Mouse (Mus musculus) CH12.LX (cell line): ENCODE measurements around the gene 1700003H04Rik. TPM values are rescaled to one million over a fixed set of nuclear protein-coding genes. Genes with fewer than 3 reads are reported as not detected.

Experiments used
- DNase-seq: peaks from one replicate; pipeline ENCODE4 v3.0.0-alpha.2; 2013; ENCODE audit errors: extremely low read depth
- H3K27ac ChIP-seq: 2 replicates; pipeline ENCODE4 v1.5.1; 2012; ENCODE audit warnings: low read depth, mild to moderate bottlenecking, control low read depth, moderate library complexity; ENCODE audit not compliant: insufficient read depth
- H3K27me3 ChIP-seq: replicated peaks from 2 replicates; pipeline ENCODE3; 2012; ENCODE audit warnings: inconsistent platforms
- H3K36me3 ChIP-seq, 2 experiments: replicated peaks in 1 of 2; 2 replicates each; pipeline versions ENCODE3 to v1.6.1; 2012; ENCODE audit warnings: inconsistent platforms in 1 of 2, low read length in 1 of 2, mild to moderate bottlenecking in 1 of 2, mixed read lengths in 1 of 2, moderate library complexity in 1 of 2; ENCODE audit not compliant: control insufficient read depth in 1 of 2, insufficient read depth in 1 of 2
- H3K4me1 ChIP-seq, 2 experiments: 2 replicates each; pipeline ENCODE4 v1.6.1; 2012; ENCODE audit warnings: inconsistent platforms in 1 of 2, moderate library complexity in 1 of 2; ENCODE audit not compliant: insufficient read depth in 2 of 2, control insufficient read depth in 1 of 2
- H3K4me2 ChIP-seq: 2 replicates; pipeline ENCODE4 v1.6.1; 2012; ENCODE audit warnings: low read depth, mild to moderate bottlenecking, control low read depth; ENCODE audit not compliant: poor library complexity, insufficient read depth, severe bottlenecking
- H3K4me3 ChIP-seq, 3 experiments: fragments of 150-350 bp in 1 of 3; sonication (generic) in 1 of 3; replicated peaks in 1 of 3; 2 replicates each; pipeline versions ENCODE3 to v1.5.1; 2011 to 2012; ENCODE audit warnings: low read depth in 2 of 3, low read length in 2 of 3, mild to moderate bottlenecking in 2 of 3, moderate library complexity in 2 of 3, control low read depth in 1 of 3, improper control_type of control experiment in 1 of 3, inconsistent platforms in 1 of 3, mixed read lengths in 1 of 3; ENCODE audit not compliant: poor library complexity in 1 of 3
- H3K79me2 ChIP-seq: replicated peaks from 2 replicates; pipeline ENCODE4 v1.6.1; 2012; ENCODE audit warnings: mild to moderate bottlenecking, moderate library complexity; ENCODE audit not compliant: control insufficient read depth, poor library complexity, insufficient read depth, severe bottlenecking; ENCODE audit errors: extremely low read depth
- H3K9ac ChIP-seq: 2 replicates; pipeline ENCODE4 v1.6.1; 2012; ENCODE audit warnings: low read depth, mild to moderate bottlenecking, control low read depth, moderate library complexity; ENCODE audit not compliant: insufficient read depth
- H3K9me3 ChIP-seq: replicated peaks from 2 replicates; pipeline ENCODE3; 2012; ENCODE audit warnings: low read length, inconsistent platforms, mixed read lengths
- CHD1 ChIP-seq: IDR thresholded peaks from 2 replicates; pipeline ENCODE4 v1.6.1; 2012; ENCODE audit warnings: low read depth, low read length, improper control_type of control experiment, inconsistent platforms
- CHD2 ChIP-seq: IDR thresholded peaks from 2 replicates; pipeline ENCODE4 v1.6.1; 2011; ENCODE audit warnings: low read length, improper control_type of control experiment
- CTCF ChIP-seq, 2 experiments: IDR thresholded peaks in 1 of 2; conservative IDR thresholded peaks in 1 of 2; 2 replicates each; pipeline ENCODE4 v1.5.1; 2011 to 2012; ENCODE audit warnings: low read depth in 2 of 2, low read length in 2 of 2, improper control_type of control experiment in 1 of 2, inconsistent platforms in 1 of 2, mild to moderate bottlenecking in 1 of 2, moderate library complexity in 1 of 2
- EP300 ChIP-seq: IDR thresholded peaks from 2 replicates; pipeline ENCODE4 v1.6.1; 2011; ENCODE audit warnings: low read length, improper control_type of control experiment
- GABPA ChIP-seq: IDR thresholded peaks from 2 replicates; pipeline ENCODE4 v1.6.1; 2012; ENCODE audit warnings: low read depth, low read length, improper control_type of control experiment, inconsistent platforms; ENCODE audit not compliant: insufficient replicate concordance
- HCFC1 ChIP-seq: IDR thresholded peaks from 2 replicates; pipeline ENCODE4 v1.6.1; 2012; ENCODE audit warnings: low read depth, mild to moderate bottlenecking, inconsistent platforms, low read length, improper control_type of control experiment
- IRF4 ChIP-seq: IDR thresholded peaks from 2 replicates; pipeline ENCODE4 v1.6.1; 2014; ENCODE audit warnings: low read depth, mild to moderate bottlenecking, inconsistent platforms, low read length, improper control_type of control experiment
- JUND ChIP-seq: conservative IDR thresholded peaks from 2 replicates; pipeline ENCODE4 v1.6.1; 2011; ENCODE audit warnings: low read depth, low read length, improper control_type of control experiment
- KAT2A ChIP-seq: IDR thresholded peaks from 2 replicates; pipeline ENCODE4 v1.6.1; 2012; ENCODE audit warnings: low read length, improper control_type of control experiment, inconsistent platforms; ENCODE audit not compliant: insufficient replicate concordance
- MAFK ChIP-seq: IDR thresholded peaks from 2 replicates; pipeline ENCODE4 v1.6.1; 2011; ENCODE audit warnings: low read length, improper control_type of control experiment; ENCODE audit not compliant: insufficient replicate concordance
- MAX ChIP-seq: IDR thresholded peaks from 2 replicates; pipeline ENCODE4 v1.6.1; 2011; ENCODE audit warnings: low read length, improper control_type of control experiment
- MYC ChIP-seq: IDR thresholded peaks from 2 replicates; pipeline ENCODE4 v1.6.1; 2011; ENCODE audit warnings: low read depth, mild to moderate bottlenecking, improper control_type of control experiment, low read length
- PAX5 ChIP-seq: IDR thresholded peaks from 2 replicates; pipeline ENCODE4 v1.6.1; 2012; ENCODE audit warnings: low read length, inconsistent platforms, mixed read lengths
- POLR2A ChIP-seq: IDR thresholded peaks from 2 replicates; pipeline ENCODE4 v1.6.1; 2011; ENCODE audit warnings: low read depth, mild to moderate bottlenecking, improper control_type of control experiment, low read length
- RAD21 ChIP-seq: IDR thresholded peaks from 2 replicates; pipeline ENCODE4 v1.6.1; 2011; ENCODE audit warnings: low read depth, mild to moderate bottlenecking, low read length, improper control_type of control experiment, moderate library complexity
- RCOR1 ChIP-seq: conservative IDR thresholded peaks from 2 replicates; pipeline ENCODE4 v1.6.1; 2012; ENCODE audit warnings: low read depth, mild to moderate bottlenecking, inconsistent platforms, low read length, improper control_type of control experiment
- SMC3 ChIP-seq: IDR thresholded peaks from 2 replicates; pipeline ENCODE4 v1.6.1; 2011; ENCODE audit warnings: low read depth, low read length, improper control_type of control experiment
- TBP ChIP-seq: conservative IDR thresholded peaks from 2 replicates; pipeline ENCODE4 v1.6.1; 2011; ENCODE audit warnings: low read depth, low read length, improper control_type of control experiment
- UBTF ChIP-seq: IDR thresholded peaks from 2 replicates; pipeline ENCODE4 v1.6.1; 2012; ENCODE audit warnings: low read depth, mild to moderate bottlenecking, inconsistent platforms, low read length, improper control_type of control experiment, moderate library complexity
- USF1 ChIP-seq: IDR thresholded peaks from 2 replicates; pipeline ENCODE4 v1.6.1; 2014; ENCODE audit warnings: low read depth, mild to moderate bottlenecking, inconsistent platforms, low read length, improper control_type of control experiment
- USF2 ChIP-seq: conservative IDR thresholded peaks from 2 replicates; pipeline ENCODE4 v1.6.1; 2011; ENCODE audit warnings: low read depth, low read length, improper control_type of control experiment
- ZKSCAN1 ChIP-seq: IDR thresholded peaks from 2 replicates; pipeline ENCODE4 v1.6.1; 2012; ENCODE audit warnings: low read depth, inconsistent platforms, low read length, improper control_type of control experiment, borderline replicate concordance
- ZNF384 ChIP-seq: IDR thresholded peaks from 2 replicates; pipeline ENCODE4 v1.6.1; 2012; ENCODE audit warnings: low read depth, low read length, improper control_type of control experiment, inconsistent platforms
- dilution Hi-C: fragments of 300-500 bp; cut with MboI; formaldehyde crosslinking; loops from 2 replicates; pipeline ENCODE4 v1.14.3; 2020; ENCODE audit warnings: low sequenced_read_pairs; ENCODE audit not compliant: extremely low pct_unique_long_range_greater_than_20kb, extremely low pct_ligation_motif_present
- in situ Hi-C: fragments of 300-500 bp; cut with MboI; formaldehyde crosslinking; loops from 3 replicates; pipeline ENCODE4 v1.14.3; 2019; ENCODE audit warnings: low sequenced_read_pairs, low pct_ligation_motif_present, low pct_unique_long_range_greater_than_20kb, mixed read lengths
- polyA plus RNA-seq: library from polyadenylated mRNA; unstranded; fragments of >175 nt; gene quantifications from 2 replicates; pipeline ENCODE4 v1.2.1, GENCODE M21; 2012; ENCODE audit warnings: low read depth; ENCODE audit not compliant: insufficient read length
- total RNA-seq, 2 experiments: library from RNA; depleted of rRNA; stranded (reverse); fragments of 300-350 nt in 1 of 2; fragments of >200 nt in 1 of 2; gene quantifications; 2 replicates each; pipeline ENCODE4 v1.2.3; 2012 to 2014

The 1700003H04Rik gene
- total RNA-seq (2012; rRNA removed) (not detected in 2 replicates), total RNA-seq (2014; rRNA removed) (not detected in 2 replicates), polyA plus RNA-seq (not detected in 2 replicates)

GRCm38 (mm10) chr3:124581001-124581400 lies at the start of gene 1700003H04Rik:
Gene 1700003H04Rik (minus strand): TSS chr3:124581101.
- no peaks in the 10 kb centered on the region for H3K79me2 ChIP-seq
- TF ChIP-seq IRF4 (no peak), TBP (no peak), CTCF (conservative IDR thresholded peaks at IDR 0.05 in 1 of 2, IDR thresholded peaks at IDR 0.05 in 1 of 2; ENCODE audit: low read depth in 2 of 2, low read length in 2 of 2) (no peak), EP300 (no peak), MAX (no peak), JUND (no peak), MAFK (no peak)
- in situ Hi-C loops = loop anchor here (25.0 kb wide), 1 partner anchor 1069 kb away; no protein-coding TSS in a partner anchor
- no peaks in the 10 kb centered on the region for H3K27me3 ChIP-seq
- no peak for DNase-seq
- H3K27ac ChIP-seq = no peak within 1 kb of the TSS
- no peak within 1 kb of the TSS for H3K4me3 ChIP-seq
- dilution Hi-C loops = no loop called here
- no peak within 1 kb of the TSS for H3K9ac ChIP-seq
- H3K36me3 ChIP-seq = no peaks in the 10 kb centered on the region
- H3K4me1 ChIP-seq = no peaks in the 10 kb centered on the region
- H3K9me3 ChIP-seq = peaks cover 25% of the 10 kb centered on the region
- H3K4me2 ChIP-seq = no peak within 1 kb of the TSS

DNA sequence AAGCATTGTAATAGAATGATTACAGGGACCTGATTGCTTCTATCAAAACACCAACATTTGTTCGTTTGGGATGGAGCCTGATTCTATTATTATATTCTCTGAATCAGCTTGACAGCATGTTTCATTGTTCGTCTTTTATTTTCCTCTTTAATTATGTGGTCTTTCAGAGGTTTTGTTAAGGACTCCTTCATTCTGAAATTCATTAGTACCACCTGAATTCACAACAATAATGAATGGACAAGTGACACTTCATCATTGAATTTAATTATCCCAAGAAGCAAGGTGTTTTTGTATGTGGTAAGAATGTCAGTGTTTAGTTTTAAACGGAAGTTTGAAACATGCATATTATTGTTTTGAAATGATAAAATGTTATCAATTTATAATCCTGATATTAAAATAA lies 42.1 kb upstream of the 1700003H04Rik start:
- H3K27ac ChIP-seq = no peak overlapping the region
- no peaks in the 10 kb centered on the region for H3K36me3 ChIP-seq
- in situ Hi-C loops (no loop called here), dilution Hi-C loops (no loop called here)
- H3K4me2 ChIP-seq = no peak overlapping the region
- no peak for DNase-seq
- peaks cover 9% of the 10 kb centered on the region for H3K9me3 ChIP-seq
- H3K4me1 ChIP-seq = no peaks in the 10 kb centered on the region
- no peaks in the 10 kb centered on the region for H3K79me2 ChIP-seq
- no peak for TF ChIP-seq CHD1
- no peak for TF ChIP-seq GABPA
- no peak for TF ChIP-seq CHD2
- TF ChIP-seq UBTF = no peak
- TF ChIP-seq POLR2A = no peak
- TF ChIP-seq MAFK = no peak
- no peak overlapping the region for H3K9ac ChIP-seq
- H3K27me3 ChIP-seq = no peaks in the 10 kb centered on the region
- H3K4me3 ChIP-seq = no peak overlapping the region

DNA sequence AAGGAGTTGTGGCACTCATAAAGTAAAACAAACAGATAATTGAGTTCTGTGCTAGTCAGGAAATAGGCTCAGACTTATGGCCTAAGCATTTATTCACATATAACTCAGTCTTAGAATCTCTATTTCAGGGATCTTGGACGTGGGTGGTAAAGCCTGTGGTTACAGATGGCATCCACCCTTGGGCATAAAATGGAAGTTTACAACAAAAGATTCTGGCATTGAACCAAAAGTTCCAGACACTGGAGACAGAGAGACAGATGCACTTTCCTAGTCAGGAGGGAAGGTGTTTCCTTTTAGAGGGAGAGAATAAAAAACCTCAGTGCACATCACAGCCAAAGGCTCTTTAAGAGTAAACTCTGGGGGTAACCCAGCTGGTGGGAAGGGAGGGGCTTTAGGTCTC lies 32.4 kb upstream of the 1700003H04Rik start:
- H3K4me1 ChIP-seq = no peaks in the 10 kb centered on the region
- no peak overlapping the region for H3K4me3 ChIP-seq
- no peak for TF ChIP-seq HCFC1
- TF ChIP-seq RCOR1 = no peak
- TF ChIP-seq SMC3 = no peak
- TF ChIP-seq USF2 = no peak
- TF ChIP-seq KAT2A = no peak
- TF ChIP-seq USF1 = no peak
- TF ChIP-seq TBP = no peak
- TF ChIP-seq ZNF384 = no peak
- no peak for TF ChIP-seq RAD21
- TF ChIP-seq ZKSCAN1 = no peak
- no peak for TF ChIP-seq MYC
- TF ChIP-seq CHD2 = no peak
- no peak for TF ChIP-seq PAX5
- no peak for TF ChIP-seq MAX
- TF ChIP-seq, all 38 proteins: peak for 0
- no peak overlapping the region for H3K4me2 ChIP-seq
- H3K9me3 ChIP-seq = peaks cover 12% of the 10 kb centered on the region
- dilution Hi-C loops (no loop called here), in situ Hi-C loops (no loop called here)
- no peak for DNase-seq
- H3K36me3 ChIP-seq = no peaks in the 10 kb centered on the region
- H3K27ac ChIP-seq = no peak overlapping the region
- no peaks in the 10 kb centered on the region for H3K79me2 ChIP-seq
- H3K9ac ChIP-seq = no peak overlapping the region
- H3K27me3 ChIP-seq = no peaks in the 10 kb centered on the region
